Mouse (Mus musculus): ENCODE measurements at regions not wholly inside any gene's neighbourhood (a gene's known extent, or its start where the extent isn't known, plus 50 kb on each side); places are given as distances from the start of the nearest gene placed in this dataset.

DNA sequence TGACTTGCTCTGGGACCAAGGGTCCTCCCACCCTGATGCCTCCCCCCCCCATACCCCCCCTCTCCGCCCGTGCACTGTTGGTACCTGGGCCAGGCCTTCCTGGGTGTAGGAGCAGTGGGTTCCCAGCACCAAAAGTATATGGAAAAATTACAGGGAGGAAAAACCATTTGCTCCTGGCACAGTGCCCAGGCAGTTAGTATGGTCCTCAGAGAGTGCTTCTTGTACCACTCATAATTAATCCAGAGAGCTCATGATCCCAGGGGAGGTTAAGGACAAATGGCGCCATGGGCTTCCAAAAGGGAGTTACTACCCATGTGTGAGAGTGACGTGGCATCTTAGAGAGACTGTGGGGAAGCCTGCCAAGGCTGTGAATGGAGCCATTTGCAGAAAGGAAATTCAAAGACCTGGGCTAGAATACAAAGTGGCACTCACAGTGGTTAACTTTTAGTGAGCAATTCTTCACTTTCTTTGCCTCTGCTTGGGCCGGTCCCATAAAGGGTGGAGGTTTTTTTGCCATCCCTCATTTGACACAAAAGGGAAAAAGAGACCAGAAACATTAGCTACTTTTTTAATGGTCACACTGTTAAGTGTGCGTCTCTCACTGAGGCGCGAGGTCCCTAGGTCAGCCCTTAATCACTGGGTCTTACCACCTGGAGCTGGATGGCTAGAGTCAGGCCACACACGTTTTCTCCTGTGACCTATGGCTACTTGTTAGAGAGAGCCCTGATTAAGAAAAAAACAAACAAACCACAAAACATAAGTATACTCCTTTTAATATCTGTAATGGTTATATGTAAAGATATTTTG lies 120.7 kb upstream of the Bmper start:
- no peak for TF ChIP-seq CTCF (IDR thresholded peaks at IDR 0.05; ENCODE audit: insufficient read depth, low read length)
- no peak for TF ChIP-seq POLR2A (IDR thresholded peaks at IDR 0.05; ENCODE audit: borderline replicate concordance, extremely low read depth, low read depth, low read length)
